Mouse (Mus musculus): ENCODE data around the gene Pgam2. TPM values are rescaled to one million over a fixed set of nuclear protein-coding genes. Genes with fewer than 3 reads are reported as not detected.

The Pgam2 gene
- polyA plus RNA-seq, 1 experiment, result 79.5 TPM

GRCm38 (mm10) chr11:5788056-5789014 is 15.2 kb downstream of the Pgam2 start, which contains the start of gene Dbnl:
TSS of gene Dbnl (plus strand) at chr11:5788488.
- peak; percentile 43; the same call in 1 of the 2 replicates for TF ChIP-seq CTCF (IDR thresholded peaks at IDR 0.05; ENCODE audit: insufficient read depth, low read length)
- TF ChIP-seq POLR2A (IDR thresholded peaks at IDR 0.05; ENCODE audit: borderline replicate concordance, extremely low read depth, low read depth, low read length), result peak; percentile 98; the same call in 1 of the 2 replicates
- WGBS, result under 1% methylated on average over 74 of the region's 74 CpGs
- Histone ChIP-seq H3K4me1 (ENCODE audit: control insufficient read depth, insufficient read depth, low read length) (peaks cover 3% of the 10 kb centered on the region; the same call in 1 of the 2 replicates), H3K4me3 (replicated peaks; ENCODE audit: extremely low read depth, low read depth, low read length) (peak within 1 kb of the TSS; percentile 88)
- peak; percentile 96 for DNase-seq

GRCm38 (mm10) chr11:5787671-5788055 is 15.9 kb downstream of the Pgam2 start:
- Histone ChIP-seq H3K4me1 (ENCODE audit: control insufficient read depth, insufficient read depth, low read length) (peaks cover 3% of the 10 kb centered on the region; the same call in 1 of the 2 replicates), H3K4me3 (replicated peaks; ENCODE audit: extremely low read depth, low read depth, low read length) (peak overlapping the region; percentile 71)
- DNase-seq, result no peak
- TF ChIP-seq CTCF (IDR thresholded peaks at IDR 0.05; ENCODE audit: insufficient read depth, low read length) (no peak), POLR2A (IDR thresholded peaks at IDR 0.05; ENCODE audit: borderline replicate concordance, extremely low read depth, low read depth, low read length) (no peak)
- WGBS, result 31% methylated on average over 8 of the region's 8 CpGs

- H3K4me1 ChIP-seq (ENCODE audit: control insufficient read depth, insufficient read depth, low read length), result peaks cover 3% of the 10 kb centered on the region; the same call in 1 of the 2 replicates
- no peak overlapping the region for H3K4me3 ChIP-seq (replicated peaks; ENCODE audit: extremely low read depth, low read depth, low read length)
- DNase-seq, result no peak
- no peak for TF ChIP-seq POLR2A (IDR thresholded peaks at IDR 0.05; ENCODE audit: borderline replicate concordance, extremely low read depth, low read depth, low read length)
- no peak for TF ChIP-seq CTCF (IDR thresholded peaks at IDR 0.05; ENCODE audit: insufficient read depth, low read length)
Observed at GRCm38 (mm10) chr11:5785732-5786131, 17.8 kb downstream of the Pgam2 start.

- no peak for DNase-seq
- no peaks in the 10 kb centered on the region for H3K4me1 ChIP-seq (ENCODE audit: control insufficient read depth, insufficient read depth, low read length)
- TF ChIP-seq CTCF (IDR thresholded peaks at IDR 0.05; ENCODE audit: insufficient read depth, low read length) (peak; percentile 10; the same call in 1 of the 2 replicates), POLR2A (IDR thresholded peaks at IDR 0.05; ENCODE audit: borderline replicate concordance, extremely low read depth, low read depth, low read length) (no peak)
- H3K4me3 ChIP-seq (replicated peaks; ENCODE audit: extremely low read depth, low read depth, low read length), result no peak overlapping the region
- WGBS, result 51% methylated on average over 8 of the region's 8 CpGs
Observed at GRCm38 (mm10) chr11:5782199-5782944, 21.2 kb downstream of the Pgam2 start.

GRCm38 (mm10) chr11:5780035-5780499 is 23.5 kb downstream of the Pgam2 start:
- WGBS, result 94% methylated on average over 6 of the region's 6 CpGs
- H3K4me3 ChIP-seq (replicated peaks; ENCODE audit: extremely low read depth, low read depth, low read length), result no peak overlapping the region
- DNase-seq, result no peak
- H3K4me1 ChIP-seq (ENCODE audit: control insufficient read depth, insufficient read depth, low read length), result no peaks in the 10 kb centered on the region
- TF ChIP-seq CTCF (IDR thresholded peaks at IDR 0.05; ENCODE audit: insufficient read depth, low read length), result no peak
- TF ChIP-seq POLR2A (IDR thresholded peaks at IDR 0.05; ENCODE audit: borderline replicate concordance, extremely low read depth, low read depth, low read length), result no peak

- no peak for DNase-seq
- Histone ChIP-seq H3K4me1 (ENCODE audit: control insufficient read depth, insufficient read depth, low read length) (no peaks in the 10 kb centered on the region), H3K4me3 (replicated peaks; ENCODE audit: extremely low read depth, low read depth, low read length) (no peak overlapping the region)
- 64% methylated on average over 2 of the region's 2 CpGs for WGBS
- no peak for TF ChIP-seq POLR2A (IDR thresholded peaks at IDR 0.05; ENCODE audit: borderline replicate concordance, extremely low read depth, low read depth, low read length)
- TF ChIP-seq CTCF (IDR thresholded peaks at IDR 0.05; ENCODE audit: insufficient read depth, low read length), result peak; percentile 40; the same call in 1 of the 2 replicates
Observed at GRCm38 (mm10) chr11:5778481-5778880, 25.1 kb downstream of the Pgam2 start.

GRCm38 (mm10) chr11:5766019-5766418 is 37.5 kb downstream of the Pgam2 start:
- DNase-seq, result no peak
- 69% methylated on average over 6 of the region's 6 CpGs for WGBS
- no peak overlapping the region for H3K4me3 ChIP-seq (replicated peaks; ENCODE audit: extremely low read depth, low read depth, low read length)
- no peaks in the 10 kb centered on the region; the same call in 1 of the 2 replicates for H3K4me1 ChIP-seq (ENCODE audit: control insufficient read depth, insufficient read depth, low read length)
- TF ChIP-seq CTCF (IDR thresholded peaks at IDR 0.05; ENCODE audit: insufficient read depth, low read length) (no peak), POLR2A (IDR thresholded peaks at IDR 0.05; ENCODE audit: borderline replicate concordance, extremely low read depth, low read depth, low read length) (no peak)

- WGBS, result 9% methylated on average over 6 of the region's 6 CpGs
- TF ChIP-seq CTCF (IDR thresholded peaks at IDR 0.05; ENCODE audit: insufficient read depth, low read length) (no peak), POLR2A (IDR thresholded peaks at IDR 0.05; ENCODE audit: borderline replicate concordance, extremely low read depth, low read depth, low read length) (no peak)
- DNase-seq, result no peak
Observed at GRCm38 (mm10) chr11:5762633-5762982, 40.9 kb downstream of the Pgam2 start.

More at GRCm38 (mm10) chr11:5762633-5762982, 40.9 kb downstream of the Pgam2 start:
- peaks cover 2% of the 10 kb centered on the region for H3K4me1 ChIP-seq (ENCODE audit: control insufficient read depth, insufficient read depth, low read length)
- H3K4me3 ChIP-seq (replicated peaks; ENCODE audit: extremely low read depth, low read depth, low read length), result peak overlapping the region; percentile 91
